8 mouse cellular contexts compared by ENCODE assay signal in the genomic region with DNA sequence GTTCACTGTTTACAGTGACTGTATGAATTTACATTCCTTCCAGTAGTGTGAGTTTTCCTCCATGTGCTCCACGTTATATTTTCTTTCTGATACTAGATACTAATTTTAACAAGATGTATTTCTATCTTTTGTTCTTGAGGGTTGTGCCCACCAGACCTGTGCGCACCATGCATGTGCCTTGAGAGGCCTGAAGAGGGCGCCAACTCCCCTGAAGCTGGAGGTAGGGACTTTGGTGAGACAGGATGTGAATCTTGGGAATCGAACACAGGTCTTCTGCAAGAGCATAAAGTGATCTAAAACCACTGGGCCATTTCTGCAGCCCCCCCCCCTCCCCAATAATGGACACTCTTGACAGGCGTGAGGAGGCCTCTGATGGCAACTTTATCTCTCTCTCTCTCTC. TPM values are rescaled to one million over a fixed set of nuclear protein-coding genes. Genes with fewer than 3 reads are reported as not detected.
DNase-seq lines count a peak whose midpoint lies in the region; ATAC-seq and TF ChIP-seq lines count a peak whose summit lies in the region.

No protein-coding gene starts in this region.

- no peaks in the 10 kb centered on the region for H3K27me3 ChIP-seq in forebrain, embryonic 10.5 days (ENCODE audit: poor library complexity, severe bottlenecking)
- no peaks in the 10 kb centered on the region for H3K27me3 ChIP-seq in forebrain, embryonic 12.5 days
- H3K27me3 ChIP-seq in midbrain, embryonic 14.5 days (ENCODE audit: control insufficient read depth, insufficient read depth, low read length) = no peaks in the 10 kb centered on the region
- H3K27me3 ChIP-seq in midbrain, embryonic 13.5 days = no peaks in the 10 kb centered on the region
- no peaks in the 10 kb centered on the region for H3K27me3 ChIP-seq in liver, embryonic 14.5 days (ENCODE audit: control insufficient read depth, insufficient read depth, low read length)

- peak; percentile 30 for DNase-seq in forebrain, embryonic 10.5 days (ENCODE audit: extremely low spot score, low spot score)
- peak; percentile 69 for DNase-seq in midbrain, embryonic 14.5 days
- DNase-seq in liver, embryonic 14.5 days (ENCODE audit: low read depth in 3 of 3, low spot score in 3 of 3) = peak in 1 of 3 experiments; percentile 27
- peak; percentile 50 for DNase-seq in thymus, postnatal 25 days

- H3K4me3 ChIP-seq in forebrain, embryonic 10.5 days = no peak overlapping the region
- H3K4me3 ChIP-seq in forebrain, embryonic 12.5 days (replicated peaks) = no peak overlapping the region
- no peak overlapping the region for H3K4me3 ChIP-seq in midbrain, embryonic 14.5 days (replicated peaks; ENCODE audit: low read depth, low read length)
- H3K4me3 ChIP-seq in midbrain, embryonic 13.5 days (replicated peaks) = no peak overlapping the region
- no peak overlapping the region for H3K4me3 ChIP-seq in bone marrow, adult 2 months (replicated peaks; ENCODE audit: control insufficient read depth, low read depth, low read length)
- H3K4me3 ChIP-seq in liver, embryonic 14.5 days (ENCODE audit: insufficient read depth in 1 of 2, low read depth in 2 of 2, low read length in 2 of 2) = no peak overlapping the region

- H3K9me3 ChIP-seq in forebrain, embryonic 10.5 days = no peaks in the 10 kb centered on the region
- H3K9me3 ChIP-seq in forebrain, embryonic 12.5 days = no peaks in the 10 kb centered on the region
- no peaks in the 10 kb centered on the region for H3K9me3 ChIP-seq in midbrain, embryonic 14.5 days (ENCODE audit: control insufficient read depth, low read length)
- H3K9me3 ChIP-seq in midbrain, embryonic 13.5 days = no peaks in the 10 kb centered on the region
- no peaks in the 10 kb centered on the region for H3K9me3 ChIP-seq in liver, embryonic 14.5 days (ENCODE audit: control insufficient read depth, low read length)

- H3K4me1 ChIP-seq in forebrain, embryonic 10.5 days = peaks cover 19% of the 10 kb centered on the region
- H3K4me1 ChIP-seq in forebrain, embryonic 12.5 days = peaks cover 19% of the 10 kb centered on the region
- H3K4me1 ChIP-seq in midbrain, embryonic 14.5 days (ENCODE audit: control insufficient read depth, insufficient read depth, low read length) = peaks cover 9% of the 10 kb centered on the region
- H3K4me1 ChIP-seq in midbrain, embryonic 13.5 days (replicated peaks) = peaks cover 15% of the 10 kb centered on the region
- no peaks in the 10 kb centered on the region for H3K4me1 ChIP-seq in bone marrow, adult 2 months (ENCODE audit: control insufficient read depth, insufficient read depth, low read length)
- H3K4me1 ChIP-seq in liver, embryonic 14.5 days (replicated peaks; ENCODE audit: control insufficient read depth in 2 of 2, insufficient read depth in 2 of 2, low read length in 1 of 2) = peaks cover 4% of the 10 kb centered on the region in 2 experiments; a peak in 2 of 4 replicates

- WGBS in forebrain, embryonic 10.5 days = 55% methylated on average over 5 of the region's 5 CpGs
- WGBS in forebrain, embryonic 12.5 days = 44% methylated on average over 5 of the region's 5 CpGs
- 40% methylated on average over 5 of the region's 5 CpGs for WGBS in midbrain, embryonic 14.5 days
- WGBS in midbrain, embryonic 13.5 days = 42% methylated on average over 5 of the region's 5 CpGs
- WGBS in bone marrow, adult 2 months = 48% methylated on average over 5 of the region's 5 CpGs
- WGBS in liver, embryonic 14.5 days (ENCODE audit: insufficient replicate concordance) = 21% methylated on average over 5 of the region's 5 CpGs

- peak; percentile 77 for TF ChIP-seq CTCF in bone marrow, adult 2 months (IDR thresholded peaks at IDR 0.05; ENCODE audit: control insufficient read depth, insufficient read depth, low read length)
- peak; percentile 80 for TF ChIP-seq CTCF in liver, embryonic 14.5 days (IDR thresholded peaks at IDR 0.05; ENCODE audit: low read depth)

- H3K36me3 ChIP-seq in forebrain, embryonic 10.5 days (replicated peaks) = peaks cover 17% of the 10 kb centered on the region
- peaks cover 13% of the 10 kb centered on the region for H3K36me3 ChIP-seq in forebrain, embryonic 12.5 days (replicated peaks)
- peaks cover 4% of the 10 kb centered on the region; the same call in 1 of the 2 replicates for H3K36me3 ChIP-seq in midbrain, embryonic 14.5 days (ENCODE audit: control insufficient read depth, insufficient read depth, low read length)
- peaks cover 16% of the 10 kb centered on the region; the same call in 1 of the 2 replicates for H3K36me3 ChIP-seq in midbrain, embryonic 13.5 days
- no peaks in the 10 kb centered on the region for H3K36me3 ChIP-seq in liver, embryonic 14.5 days (replicated peaks; ENCODE audit: control insufficient read depth, insufficient read depth, low read depth)

- no peak overlapping the region for H3K4me2 ChIP-seq in forebrain, embryonic 12.5 days
- H3K4me2 ChIP-seq in midbrain, embryonic 14.5 days (ENCODE audit: low read length) = no peak overlapping the region
- no peak overlapping the region for H3K4me2 ChIP-seq in midbrain, embryonic 13.5 days (replicated peaks)
- no peak overlapping the region for H3K4me2 ChIP-seq in liver, embryonic 14.5 days (ENCODE audit: low read depth)

- no peak overlapping the region for H3K27ac ChIP-seq in forebrain, embryonic 10.5 days
- no peak overlapping the region for H3K27ac ChIP-seq in forebrain, embryonic 12.5 days
- no peak overlapping the region for H3K27ac ChIP-seq in midbrain, embryonic 14.5 days (replicated peaks; ENCODE audit: low read depth, low read length)
- no peak overlapping the region for H3K27ac ChIP-seq in midbrain, embryonic 13.5 days
- H3K27ac ChIP-seq in bone marrow, adult 2 months (ENCODE audit: control insufficient read depth, insufficient read depth, low read depth, low read length, poor library complexity) = no peak overlapping the region
- no peak overlapping the region for H3K27ac ChIP-seq in liver, embryonic 14.5 days

- no peak for TF ChIP-seq EP300 in liver, embryonic 14.5 days (IDR thresholded peaks at IDR 0.05; ENCODE audit: low read depth)

- no peak overlapping the region for H3K9ac ChIP-seq in forebrain, embryonic 12.5 days
- H3K9ac ChIP-seq in midbrain, embryonic 14.5 days (replicated peaks; ENCODE audit: low read length) = no peak overlapping the region
- no peak overlapping the region for H3K9ac ChIP-seq in midbrain, embryonic 13.5 days (replicated peaks)
- no peak overlapping the region for H3K9ac ChIP-seq in liver, embryonic 14.5 days (replicated peaks)

- no peak for TF ChIP-seq POLR2A in bone marrow, adult 2 months (IDR thresholded peaks at IDR 0.05; ENCODE audit: borderline replicate concordance, control insufficient read depth, low read depth, low read length)

- ATAC-seq in forebrain, embryonic 12.5 days (ENCODE audit: low FRiP score) = no peak
- ATAC-seq in midbrain, embryonic 14.5 days (ENCODE audit: low FRiP score, low TSS enrichment) = no peak
- ATAC-seq in midbrain, embryonic 13.5 days = no peak
- ATAC-seq in liver, embryonic 14.5 days (ENCODE audit: insufficient read depth) = no peak
- no peak for ATAC-seq in frontal cortex, adult (ENCODE audit: low TSS enrichment)

RNA-seq across cellular contexts. Expression of a gene that starts 1.9 kb away (rescaled TPM):
- 6.7 and 7.6 TPM in 2 replicates for polyA plus RNA-seq in forebrain, embryonic 10.5 days (2016; fragmentation: Nextera tagmentation; extraction: Ambion mirVana)
- 9.6 and 10.1 TPM in 2 replicates for polyA plus RNA-seq in forebrain, embryonic 12.5 days (2016; fragmentation: Nextera tagmentation; extraction: Ambion mirVana)
- polyA plus RNA-seq in midbrain, embryonic 14.5 days (2014; fragmentation: Nextera tagmentation; extraction: Ambion mirVana) = 15.1 and 15.5 TPM in 2 replicates
- 12.8 and 13.2 TPM in 2 replicates for polyA plus RNA-seq in midbrain, embryonic 13.5 days (2015; fragmentation: Nextera tagmentation; extraction: Ambion mirVana)
- 1.2 and 4.2 TPM in 2 replicates for polyA plus RNA-seq in bone marrow, adult 2 months (2011; ENCODE audit: insufficient read depth, insufficient read length, low replicate concordance, missing spikeins)
- 0.11 and 0.19 TPM in 2 replicates for polyA plus RNA-seq in liver, embryonic 14.5 days (2012; rRNA removed)
- polyA plus RNA-seq in liver, embryonic 14.5 days (2014; fragmentation: Nextera tagmentation; extraction: Ambion mirVana) = 0.23 and 0.25 TPM in 2 replicates

RNA-seq across cellular contexts. Expression of a gene that starts 16.7 kb away (rescaled TPM):
- polyA plus RNA-seq in forebrain, embryonic 10.5 days (2016; fragmentation: Nextera tagmentation; extraction: Ambion mirVana) = 7.9 and 8.3 TPM in 2 replicates
- polyA plus RNA-seq in forebrain, embryonic 12.5 days (2016; fragmentation: Nextera tagmentation; extraction: Ambion mirVana) = 15.4 and 16.2 TPM in 2 replicates
- 19.0 and 24.0 TPM in 2 replicates for polyA plus RNA-seq in midbrain, embryonic 14.5 days (2014; fragmentation: Nextera tagmentation; extraction: Ambion mirVana)
- polyA plus RNA-seq in midbrain, embryonic 13.5 days (2015; fragmentation: Nextera tagmentation; extraction: Ambion mirVana) = 11.0 and 12.7 TPM in 2 replicates
- polyA plus RNA-seq in bone marrow, adult 2 months (2011; ENCODE audit: insufficient read depth, insufficient read length, low replicate concordance, missing spikeins) = 3.8 and 6.5 TPM in 2 replicates
- 3.4 and 3.5 TPM in 2 replicates for polyA plus RNA-seq in liver, embryonic 14.5 days (2012; rRNA removed)
- polyA plus RNA-seq in liver, embryonic 14.5 days (2014; fragmentation: Nextera tagmentation; extraction: Ambion mirVana) = 1.00 and 1.0 TPM in 2 replicates

RNA-seq across cellular contexts. Expression of a gene that starts 37.4 kb away (rescaled TPM):
- polyA plus RNA-seq in forebrain, embryonic 10.5 days (2016; fragmentation: Nextera tagmentation; extraction: Ambion mirVana) = 2.8 and 3.7 TPM in 2 replicates
- polyA plus RNA-seq in forebrain, embryonic 12.5 days (2016; fragmentation: Nextera tagmentation; extraction: Ambion mirVana) = 21.4 and 24.8 TPM in 2 replicates
- polyA plus RNA-seq in midbrain, embryonic 14.5 days (2014; fragmentation: Nextera tagmentation; extraction: Ambion mirVana) = 71.3 and 104 TPM in 2 replicates
- polyA plus RNA-seq in midbrain, embryonic 13.5 days (2015; fragmentation: Nextera tagmentation; extraction: Ambion mirVana) = 37.0 and 40.5 TPM in 2 replicates
- polyA plus RNA-seq in bone marrow, adult 2 months (2011; ENCODE audit: insufficient read depth, insufficient read length, low replicate concordance, missing spikeins) = not detected in 2 replicates
- polyA plus RNA-seq in liver, embryonic 14.5 days (2012; rRNA removed) = 0.05 TPM in 1 of 2 replicates, not detected in the other
- not detected in 2 replicates for polyA plus RNA-seq in liver, embryonic 14.5 days (2014; fragmentation: Nextera tagmentation; extraction: Ambion mirVana)

RNA-seq across cellular contexts. Expression of a gene that starts 40.1 kb away (rescaled TPM):
- polyA plus RNA-seq in forebrain, embryonic 10.5 days (2016; fragmentation: Nextera tagmentation; extraction: Ambion mirVana) = 70.8 and 76.5 TPM in 2 replicates
- 108 and 118 TPM in 2 replicates for polyA plus RNA-seq in forebrain, embryonic 12.5 days (2016; fragmentation: Nextera tagmentation; extraction: Ambion mirVana)
- 89.9 and 125 TPM in 2 replicates for polyA plus RNA-seq in midbrain, embryonic 14.5 days (2014; fragmentation: Nextera tagmentation; extraction: Ambion mirVana)
- 142 and 143 TPM in 2 replicates for polyA plus RNA-seq in midbrain, embryonic 13.5 days (2015; fragmentation: Nextera tagmentation; extraction: Ambion mirVana)
- 2.7 and 4.5 TPM in 2 replicates for polyA plus RNA-seq in bone marrow, adult 2 months (2011; ENCODE audit: insufficient read depth, insufficient read length, low replicate concordance, missing spikeins)
- polyA plus RNA-seq in liver, embryonic 14.5 days (2012; rRNA removed) = 0.97 and 1.4 TPM in 2 replicates
- polyA plus RNA-seq in liver, embryonic 14.5 days (2014; fragmentation: Nextera tagmentation; extraction: Ambion mirVana) = 3.1 and 4.5 TPM in 2 replicates
